Mouse (Mus musculus): ENCODE measurements at regions not wholly inside any gene's neighbourhood (a gene's known extent, or its start where the extent isn't known, plus 50 kb on each side); places are given as distances from the start of the nearest gene placed in this dataset.
A peak's percentile ranks its signal among the peaks of the same experiment; 100 is the strongest.

DNA sequence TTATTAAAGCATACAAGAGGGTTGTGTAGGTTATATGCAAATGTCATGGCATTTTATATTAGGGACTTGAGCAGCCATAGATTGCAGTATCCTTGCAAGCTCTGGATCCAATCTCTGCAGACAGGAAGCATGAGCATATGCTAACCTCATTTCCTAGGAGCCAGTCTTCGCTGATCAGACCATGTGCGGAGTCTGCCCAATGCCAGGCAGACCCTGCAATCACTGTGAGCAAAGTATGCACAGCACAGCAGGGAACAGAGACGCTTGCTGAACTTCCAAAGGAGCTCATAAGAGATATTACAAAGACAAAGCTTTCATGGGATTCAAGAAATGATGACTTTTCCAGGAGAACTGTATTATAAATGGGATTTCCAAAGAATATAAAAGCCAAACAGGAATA, 65.2 kb upstream of the Fbxl4 start:
- no peak for DNase-seq (ENCODE audit: low read depth)

GRCm38 (mm10) chr4:22300206-22300605, 57.1 kb upstream of the Fbxl4 start:
- DNase-seq (ENCODE audit: low read depth) = peak; percentile 25

- DNase-seq (ENCODE audit: low read depth) = no peak
Measured at GRCm38 (mm10) chr4:22301148-22301942, 56.0 kb upstream of the Fbxl4 start.

DNA sequence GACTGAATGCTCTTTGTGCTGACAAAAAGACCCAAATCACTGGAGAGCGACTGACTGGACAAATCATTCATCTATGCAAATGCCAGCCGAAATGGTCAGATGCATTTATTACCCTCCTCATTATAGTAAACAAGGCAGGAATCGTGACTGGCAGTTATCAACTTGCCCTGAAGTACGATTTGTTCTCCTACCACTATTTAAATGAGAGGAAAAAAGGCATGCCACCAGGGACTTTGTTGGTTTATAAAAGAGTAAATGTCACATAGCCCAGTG, 55.5 kb upstream of the Fbxl4 start:
- no peak for DNase-seq (ENCODE audit: low read depth)

DNA sequence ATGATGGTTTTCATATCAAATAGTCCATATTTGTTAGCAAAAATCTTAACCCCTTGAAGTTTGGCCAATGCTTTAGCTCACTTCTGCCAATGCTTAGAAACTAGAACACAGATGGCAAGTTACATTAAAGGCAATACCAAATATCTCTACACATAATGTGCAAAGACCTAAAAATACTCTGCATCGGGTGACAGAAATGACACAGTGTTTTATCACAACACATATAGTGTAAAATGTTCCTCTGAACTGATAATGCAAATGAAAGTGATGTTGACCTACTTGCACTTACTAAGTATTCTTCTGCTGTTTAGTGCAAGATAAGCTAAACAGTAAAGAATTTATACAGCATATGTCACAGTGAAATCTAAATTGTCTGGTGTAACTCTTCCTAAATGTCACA, 55.1 kb upstream of the Fbxl4 start:
- DNase-seq (ENCODE audit: low read depth) = no peak

All from NIH3T3 (cell line).